Mouse (Mus musculus): ENCODE results near the gene Rnf215. TPM values are rescaled to one million over a fixed set of nuclear protein-coding genes. Genes with fewer than 3 reads are reported as not detected.
"Not testable (repeated sequence)": the region's sequence is repeated elsewhere in the genome, so short reads cannot be mapped to it uniquely, and the experiment has no call there.

Gene Rnf215
- polyA plus RNA-seq, 2 experiments: 4.3 to 5.1 TPM

DNA sequence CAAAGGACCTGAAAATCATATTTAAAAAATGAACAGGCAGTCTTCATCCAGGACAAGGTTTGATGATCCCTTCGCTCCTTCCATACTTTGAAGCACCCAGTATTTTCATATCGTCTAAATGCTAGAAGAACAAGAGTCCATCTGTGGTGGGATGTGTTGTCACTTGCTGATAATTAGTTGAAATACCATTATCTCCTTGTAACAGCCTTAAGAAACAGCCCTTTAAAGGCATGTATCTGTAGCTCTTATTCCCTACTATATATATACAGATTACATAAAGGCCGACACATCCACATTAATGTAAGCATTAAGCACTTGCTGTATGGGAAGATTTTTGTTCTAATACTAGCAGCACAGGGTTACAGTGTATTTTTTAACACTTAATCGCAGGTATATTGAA, 6.5 kb upstream of the Rnf215 start:
- WGBS (ENCODE audit: insufficient replicate concordance): 36% methylated on average over 4 of the region's 4 CpGs
- DNase-seq (ENCODE audit: low read depth in 3 of 3, low spot score in 3 of 3); H3K4me2 ChIP-seq (ENCODE audit: low read depth); H3K27ac ChIP-seq; H3K27me3 ChIP-seq (ENCODE audit: control insufficient read depth, insufficient read depth, low read length); H3K9me3 ChIP-seq (ENCODE audit: control insufficient read depth, low read length); H3K4me3 ChIP-seq (ENCODE audit: insufficient read depth in 1 of 2, low read depth in 2 of 2, low read length in 2 of 2); H3K9ac ChIP-seq (replicated peaks); H3K36me3 ChIP-seq (replicated peaks; ENCODE audit: control insufficient read depth, insufficient read depth, low read depth): not testable (repeated sequence)
- peak; percentile 66 for TF ChIP-seq EP300 (IDR thresholded peaks at IDR 0.05; ENCODE audit: low read depth)
- peak; percentile 75 for ATAC-seq (ENCODE audit: insufficient read depth)
- H3K4me1 ChIP-seq (replicated peaks; ENCODE audit: control insufficient read depth in 2 of 2, insufficient read depth in 2 of 2, low read length in 1 of 2): peaks cover 3 to 14% of the 10 kb centered on the region in 2 experiments; a peak in 3 of 4 replicates

DNA sequence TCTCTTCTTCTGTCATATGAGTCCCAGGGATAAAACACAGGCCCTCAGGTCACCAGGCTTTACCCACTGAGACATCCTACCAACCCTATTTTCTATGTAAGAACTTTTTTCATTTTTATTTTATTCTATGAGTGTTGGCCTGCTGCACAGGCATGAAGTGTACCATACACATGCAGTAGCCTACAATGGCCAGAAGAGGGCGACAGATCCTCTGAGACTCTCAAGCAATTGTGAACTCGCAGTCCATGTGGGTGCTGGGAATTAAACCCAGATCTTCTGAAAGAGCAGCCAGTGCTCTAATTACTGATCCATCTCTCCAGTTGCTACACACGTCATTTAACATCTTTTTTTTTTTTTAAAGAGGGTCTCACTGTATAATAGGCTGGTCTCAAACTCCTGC, 1.6 kb upstream of the Rnf215 start:
- Histone ChIP-seq H3K9me3 (ENCODE audit: control insufficient read depth, low read length) (peaks cover 2% of the 10 kb centered on the region; the same call in 1 of the 2 replicates), H3K4me3 (ENCODE audit: insufficient read depth in 1 of 2, low read depth in 2 of 2, low read length in 2 of 2) (no peak overlapping the region), H3K27me3 (ENCODE audit: control insufficient read depth, insufficient read depth, low read length) (no peaks in the 10 kb centered on the region), H3K9ac (replicated peaks) (no peak overlapping the region), H3K27ac (no peak overlapping the region), H3K4me1 (replicated peaks; ENCODE audit: control insufficient read depth in 2 of 2, insufficient read depth in 2 of 2, low read length in 1 of 2) (peaks cover 8 to 19% of the 10 kb centered on the region in 2 experiments), H3K36me3 (replicated peaks; ENCODE audit: control insufficient read depth, insufficient read depth, low read depth) (no peaks in the 10 kb centered on the region), H3K4me2 (ENCODE audit: low read depth) (no peak overlapping the region)
- 41% methylated on average over 3 of the region's 3 CpGs for WGBS (ENCODE audit: insufficient replicate concordance)
- ATAC-seq (ENCODE audit: insufficient read depth) (no peak), DNase-seq (ENCODE audit: low read depth in 3 of 3, low spot score in 3 of 3) (no peak)
- TF ChIP-seq CTCF (IDR thresholded peaks at IDR 0.05; ENCODE audit: low read depth) (peak; percentile 81), EP300 (IDR thresholded peaks at IDR 0.05; ENCODE audit: low read depth) (no peak)

DNA sequence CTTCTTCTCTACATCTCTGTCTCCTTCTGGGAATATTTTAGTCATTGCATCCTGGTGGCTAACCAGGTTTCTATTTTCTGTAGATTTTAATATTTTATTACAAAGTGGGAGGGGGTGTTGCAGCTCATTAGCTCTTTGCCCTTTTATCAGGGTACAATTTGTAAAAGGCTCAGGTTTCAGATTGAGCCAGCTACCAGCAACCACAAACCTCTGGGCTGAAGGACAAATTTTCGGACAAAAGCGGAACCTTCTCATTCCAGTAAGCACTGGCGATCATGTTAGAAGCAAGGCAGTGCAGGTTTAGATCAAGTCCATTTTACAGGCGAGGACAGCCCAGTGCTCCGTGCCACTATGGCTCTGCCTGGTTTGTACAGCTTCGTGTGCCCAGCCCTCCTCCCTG, 602 bp upstream of the Rnf215 start:
- DNase-seq (ENCODE audit: low read depth in 3 of 3, low spot score in 3 of 3): no peak
- H3K36me3 ChIP-seq (replicated peaks; ENCODE audit: control insufficient read depth, insufficient read depth, low read depth): no peaks in the 10 kb centered on the region
- 45% methylated on average over 6 of the region's 6 CpGs for WGBS (ENCODE audit: insufficient replicate concordance)
- peaks cover 8 to 19% of the 10 kb centered on the region in 2 experiments for H3K4me1 ChIP-seq (replicated peaks; ENCODE audit: control insufficient read depth in 2 of 2, insufficient read depth in 2 of 2, low read length in 1 of 2)
- TF ChIP-seq EP300 (IDR thresholded peaks at IDR 0.05; ENCODE audit: low read depth) (no peak), CTCF (IDR thresholded peaks at IDR 0.05; ENCODE audit: low read depth) (no peak)
- H3K4me3 ChIP-seq (ENCODE audit: insufficient read depth in 1 of 2, low read depth in 2 of 2, low read length in 2 of 2): peak overlapping the region; percentile 39 to 75; a peak in 1 of 4 replicates
- H3K9me3 ChIP-seq (ENCODE audit: control insufficient read depth, low read length): peaks cover 2% of the 10 kb centered on the region; the same call in 1 of the 2 replicates
- H3K9ac ChIP-seq (replicated peaks): no peak overlapping the region
- H3K4me2 ChIP-seq (ENCODE audit: low read depth): peak overlapping the region; percentile 28
- H3K27ac ChIP-seq: no peak overlapping the region
- H3K27me3 ChIP-seq (ENCODE audit: control insufficient read depth, insufficient read depth, low read length): no peaks in the 10 kb centered on the region
- ATAC-seq (ENCODE audit: insufficient read depth): no peak

DNA sequence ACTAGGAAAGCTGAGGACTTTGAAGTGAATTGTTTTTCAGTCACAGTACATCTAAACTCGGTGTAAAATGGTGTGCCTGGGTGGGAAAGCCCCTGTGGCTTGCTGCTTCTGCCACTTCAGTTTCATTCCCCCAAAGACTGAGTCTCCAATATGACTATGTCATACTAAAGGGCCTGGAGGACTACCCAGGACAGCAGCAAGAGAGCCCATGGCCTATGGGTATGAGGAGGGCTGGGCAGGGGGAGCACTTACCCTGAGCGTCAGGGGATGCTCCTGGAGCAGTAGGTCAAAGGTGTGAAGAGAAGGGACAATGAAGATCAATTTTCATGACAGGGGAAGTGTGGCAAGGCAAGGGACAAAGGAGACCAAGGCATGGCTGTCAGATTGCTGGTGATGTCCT, 4.0 kb downstream of the Rnf215 start:
- Histone ChIP-seq H3K9me3 (ENCODE audit: control insufficient read depth, low read length) (no peaks in the 10 kb centered on the region), H3K4me2 (ENCODE audit: low read depth) (no peak overlapping the region), H3K27me3 (ENCODE audit: control insufficient read depth, insufficient read depth, low read length) (no peaks in the 10 kb centered on the region), H3K4me3 (ENCODE audit: insufficient read depth in 1 of 2, low read depth in 2 of 2, low read length in 2 of 2) (no peak overlapping the region), H3K27ac (no peak overlapping the region), H3K36me3 (replicated peaks; ENCODE audit: control insufficient read depth, insufficient read depth, low read depth) (no peaks in the 10 kb centered on the region; the same call in 1 of the 2 replicates), H3K4me1 (replicated peaks; ENCODE audit: control insufficient read depth in 2 of 2, insufficient read depth in 2 of 2, low read length in 1 of 2) (peaks cover 5 to 9% of the 10 kb centered on the region in 2 experiments), H3K9ac (replicated peaks) (no peak overlapping the region)
- no peak for ATAC-seq (ENCODE audit: insufficient read depth)
- no peak for DNase-seq (ENCODE audit: low read depth in 3 of 3, low spot score in 3 of 3)
- 51% methylated on average over 2 of the region's 2 CpGs for WGBS (ENCODE audit: insufficient replicate concordance)
- no peak for TF ChIP-seq CTCF (IDR thresholded peaks at IDR 0.05; ENCODE audit: low read depth)
- no peak for TF ChIP-seq EP300 (IDR thresholded peaks at IDR 0.05; ENCODE audit: low read depth)

DNA sequence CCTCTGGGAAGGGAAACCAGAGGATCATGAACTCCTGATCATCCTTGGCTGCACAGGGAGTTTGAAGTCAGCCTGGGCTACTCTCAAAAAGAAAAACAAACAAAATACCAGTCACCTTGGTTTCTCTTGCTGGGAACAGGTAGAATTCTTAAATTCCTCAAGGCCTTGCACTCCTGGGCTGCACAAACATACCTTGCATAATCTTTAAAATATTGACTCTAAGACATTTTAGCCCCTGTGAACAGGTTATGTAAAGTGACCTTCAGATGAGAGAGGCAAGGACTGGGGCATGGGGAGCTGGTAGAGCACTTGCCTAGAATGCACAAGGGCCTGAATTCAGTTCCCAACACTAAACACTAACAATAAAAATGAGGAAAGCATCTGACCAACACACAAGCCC, 6.5 kb downstream of the Rnf215 start:
- no peaks in the 10 kb centered on the region for H3K9me3 ChIP-seq (ENCODE audit: control insufficient read depth, low read length)
- H3K4me2 ChIP-seq (ENCODE audit: low read depth): no peak overlapping the region
- DNase-seq (ENCODE audit: low read depth in 3 of 3, low spot score in 3 of 3): no peak
- no peaks in the 10 kb centered on the region for H3K27me3 ChIP-seq (ENCODE audit: control insufficient read depth, insufficient read depth, low read length)
- no peak for ATAC-seq (ENCODE audit: insufficient read depth)
- no peak overlapping the region for H3K27ac ChIP-seq
- no peaks in the 10 kb centered on the region; the same call in 1 of the 2 replicates for H3K36me3 ChIP-seq (replicated peaks; ENCODE audit: control insufficient read depth, insufficient read depth, low read depth)
- no peak overlapping the region for H3K9ac ChIP-seq (replicated peaks)
- TF ChIP-seq EP300 (IDR thresholded peaks at IDR 0.05; ENCODE audit: low read depth) (no peak), CTCF (IDR thresholded peaks at IDR 0.05; ENCODE audit: low read depth) (no peak)
- no peaks in the 10 kb centered on the region for H3K4me1 ChIP-seq (replicated peaks; ENCODE audit: control insufficient read depth in 2 of 2, insufficient read depth in 2 of 2, low read length in 1 of 2)
- no peak overlapping the region for H3K4me3 ChIP-seq (ENCODE audit: insufficient read depth in 1 of 2, low read depth in 2 of 2, low read length in 2 of 2)
